Mouse (Mus musculus) cerebellum, adult 8-10 months (tissue): ENCODE measurements around the gene Gm8922.
"Not testable (repeated sequence)": the region's sequence is repeated elsewhere in the genome, so short reads cannot be mapped to it uniquely, and the experiment has no call there.

ENCODE experiments used
- DNase-seq: peaks from one replicate; pipeline ENCODE4 v3.0.0; 2022

Gene Gm8922

DNA sequence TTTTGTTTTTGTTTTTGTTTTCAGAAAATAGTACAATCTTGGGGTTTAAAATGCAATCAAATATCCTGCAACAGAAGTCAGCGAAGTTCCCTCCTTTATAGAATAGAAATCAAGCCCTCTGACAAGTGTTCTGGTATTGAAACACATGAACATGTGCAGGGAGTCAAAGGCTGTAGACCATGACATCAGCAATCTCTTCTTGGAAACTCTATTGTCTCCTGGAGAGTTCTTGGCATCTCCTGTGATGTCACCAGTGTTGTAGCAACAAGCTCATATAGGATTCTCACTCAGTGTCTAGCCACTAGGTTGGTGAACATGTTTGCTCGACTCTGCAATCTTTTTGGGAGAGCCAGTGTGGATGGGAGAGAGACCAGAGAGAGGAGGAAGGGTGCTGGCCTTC lies at the start of gene Gm8922:
Gm8922 (plus strand) TSS at position 301 of the 400 bp plus-strand sequence.
- DNase-seq = not testable (repeated sequence)
